Mouse (Mus musculus) kidney, postnatal 14 days (tissue): ENCODE measurements around the gene Gpr26.

Experiments used
- DNase-seq: peaks from one replicate; pipeline ENCODE4 v3.0.0; 2022; ENCODE audit warnings: mixed read lengths

Gpr26 gene

GRCm38 (mm10) chr7:131966023-131966915 lies at the start of gene Gpr26:
Gpr26 (plus strand) TSS chr7:131966460.
- no peak for DNase-seq

- no peak for DNase-seq
Observed at GRCm38 (mm10) chr7:131917384-131917783, 48.9 kb upstream of the Gpr26 start.

GRCm38 (mm10) chr7:131927288-131928050 lies 38.8 kb upstream of the Gpr26 start:
- no peak for DNase-seq

DNA sequence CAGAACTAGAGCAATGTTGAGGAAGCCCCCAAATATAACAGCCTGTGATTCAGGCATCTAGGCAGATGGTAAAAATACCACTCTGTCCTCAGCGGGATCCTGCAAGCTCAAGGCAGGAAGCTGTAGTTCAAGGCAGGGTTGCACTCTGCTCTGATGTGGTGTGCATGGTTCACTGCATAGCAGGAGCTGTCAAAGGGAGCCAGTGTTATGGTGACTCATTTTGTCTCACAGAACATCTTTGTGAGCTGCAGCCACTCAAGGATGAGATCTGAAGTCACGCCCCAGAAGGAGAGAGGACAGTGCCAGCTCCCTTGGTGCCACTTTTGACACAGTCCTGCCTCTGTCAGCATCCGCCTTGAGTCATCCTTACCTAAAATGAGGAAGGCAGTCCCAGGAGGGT lies 28.6 kb upstream of the Gpr26 start:
- no peak for DNase-seq

DNA sequence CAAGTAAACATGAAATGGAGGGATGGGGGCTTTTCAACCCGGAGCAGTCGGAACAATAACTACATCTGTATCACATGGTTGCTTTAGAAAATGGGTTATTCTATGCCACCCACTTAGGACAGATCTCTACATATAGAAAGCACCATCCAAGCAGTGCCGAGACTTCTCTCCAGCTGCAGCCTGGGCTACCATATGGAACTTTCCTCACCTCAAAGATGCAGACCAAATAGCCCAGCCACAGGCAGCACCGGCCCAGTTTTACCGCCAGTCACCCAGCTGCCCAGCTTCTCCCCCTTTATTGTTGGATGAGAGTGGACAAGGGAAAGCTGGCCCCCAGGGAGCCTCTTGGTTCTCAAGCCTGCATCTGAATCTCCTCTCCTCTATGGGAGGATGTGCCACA lies 15.1 kb upstream of the Gpr26 start:
- DNase-seq: no peak

GRCm38 (mm10) chr7:131953402-131953801 lies 12.9 kb upstream of the Gpr26 start:
- no peak for DNase-seq

GRCm38 (mm10) chr7:131958705-131959104 lies 7.6 kb upstream of the Gpr26 start:
- DNase-seq: no peak

GRCm38 (mm10) chr7:131960551-131960950 lies 5.7 kb upstream of the Gpr26 start:
- DNase-seq: peak; percentile 45

GRCm38 (mm10) chr7:131966916-131967494 lies 745 bp downstream of the Gpr26 start:
- no peak for DNase-seq

DNA sequence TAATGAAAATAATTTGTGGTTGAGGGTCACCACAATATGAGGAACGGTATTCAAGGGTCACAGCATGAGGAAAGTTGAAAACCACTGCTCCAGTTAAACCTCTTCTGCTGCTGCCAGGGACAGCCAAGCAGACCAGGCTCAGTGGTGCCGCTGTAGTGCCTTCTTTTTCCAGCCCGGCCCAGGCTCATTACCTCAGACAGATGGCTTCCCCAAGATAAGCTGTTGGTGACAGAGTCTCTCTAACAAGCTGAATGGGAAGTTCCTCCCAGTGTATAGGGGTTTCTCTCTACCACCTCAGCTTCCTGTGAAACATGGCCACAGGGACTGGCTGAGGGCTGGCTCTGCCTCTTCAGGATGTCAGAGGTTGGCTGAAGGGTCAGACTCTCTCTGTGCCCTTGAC lies 4.0 kb downstream of the Gpr26 start:
- no peak for DNase-seq

DNA sequence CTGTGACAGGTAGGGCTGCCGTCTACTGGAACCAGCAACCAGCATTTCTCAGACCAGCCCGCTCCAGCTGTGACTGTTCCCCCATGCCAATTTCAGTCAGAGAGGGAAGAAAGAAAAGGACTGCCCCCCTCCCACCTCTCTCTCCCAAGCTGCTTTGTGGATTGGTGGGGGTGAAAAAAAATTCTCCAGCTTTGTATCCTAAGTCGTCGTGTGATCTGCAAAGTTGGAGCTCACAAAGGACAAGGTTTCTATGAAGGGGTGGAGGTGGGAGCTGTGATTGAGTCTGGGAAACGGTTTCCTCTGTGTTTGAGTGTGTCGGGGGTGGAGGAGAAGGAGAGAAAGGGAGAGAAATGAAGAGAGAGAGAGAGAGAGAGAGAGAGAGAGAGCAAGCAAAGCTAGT lies 9.6 kb downstream of the Gpr26 start:
- no peak for DNase-seq

- no peak for DNase-seq
Observed at GRCm38 (mm10) chr7:131978609-131979008, 12.3 kb downstream of the Gpr26 start.

- no peak for DNase-seq
Observed at GRCm38 (mm10) chr7:131989056-131989455, 22.8 kb downstream of the Gpr26 start.

GRCm38 (mm10) chr7:131992226-131992625 lies 26.0 kb downstream of the Gpr26 start:
- DNase-seq: no peak

- no peak for DNase-seq
Observed at GRCm38 (mm10) chr7:131992873-131993272, 26.6 kb downstream of the Gpr26 start.

GRCm38 (mm10) chr7:132005996-132006696 lies 39.9 kb downstream of the Gpr26 start:
- no peak for DNase-seq

GRCm38 (mm10) chr7:132009002-132009401 lies 42.7 kb downstream of the Gpr26 start:
- DNase-seq: no peak

DNA sequence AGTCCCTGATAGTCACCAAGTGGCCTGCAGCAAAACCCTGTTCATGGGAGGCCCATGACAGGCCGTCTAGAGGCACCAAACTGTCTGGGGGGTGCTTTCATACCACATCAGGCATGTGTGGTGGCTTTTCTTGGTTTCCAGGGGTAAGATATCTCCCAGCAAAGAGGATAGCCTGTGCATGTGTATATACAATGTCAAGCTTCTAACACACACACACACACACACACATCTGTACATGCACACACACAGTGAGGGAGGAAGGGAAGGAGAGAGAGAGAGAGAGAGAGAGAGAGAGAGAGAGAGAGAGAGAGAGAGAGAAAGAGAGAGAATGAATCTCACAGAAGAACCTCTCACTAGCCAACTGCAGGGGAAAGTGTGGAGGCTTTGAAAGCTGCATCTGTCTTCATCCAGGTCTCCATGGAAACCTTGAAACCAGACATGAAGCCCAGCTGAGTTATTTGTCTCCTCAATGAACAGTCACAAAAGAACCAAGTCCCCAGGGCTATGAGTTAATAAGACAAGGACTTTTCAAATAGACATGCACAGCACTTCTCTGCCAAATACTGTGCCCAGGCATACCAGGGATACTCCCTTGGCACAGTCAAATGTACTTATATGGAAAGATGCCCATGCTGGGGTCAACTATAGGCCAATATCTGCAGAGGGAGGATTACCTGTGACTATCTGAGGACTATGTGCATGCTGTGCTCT lies 46.9 kb downstream of the Gpr26 start:
- DNase-seq: no peak

DNA sequence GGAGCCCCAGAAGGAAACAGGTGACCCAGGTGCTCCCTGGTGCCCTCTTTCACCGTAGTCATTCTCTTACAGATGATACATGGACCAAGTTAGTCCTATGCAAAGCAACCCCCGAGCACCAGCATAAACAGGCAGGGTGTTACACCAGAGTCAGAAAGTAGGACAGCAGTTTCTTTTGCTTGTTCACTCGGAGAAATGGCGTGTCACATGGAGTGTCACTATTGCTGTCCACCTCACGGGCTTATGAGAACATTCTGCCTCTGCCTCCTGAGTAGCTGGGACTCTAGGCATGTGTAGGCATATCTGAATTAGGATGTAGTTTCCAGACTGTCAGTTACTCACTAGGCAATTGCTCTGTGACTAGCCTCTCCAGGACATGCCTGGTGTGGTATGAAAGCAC lies 47.7 kb downstream of the Gpr26 start:
- no peak for DNase-seq

- no peak for DNase-seq
Observed at GRCm38 (mm10) chr7:132015193-132015592, 48.9 kb downstream of the Gpr26 start.

DNA sequence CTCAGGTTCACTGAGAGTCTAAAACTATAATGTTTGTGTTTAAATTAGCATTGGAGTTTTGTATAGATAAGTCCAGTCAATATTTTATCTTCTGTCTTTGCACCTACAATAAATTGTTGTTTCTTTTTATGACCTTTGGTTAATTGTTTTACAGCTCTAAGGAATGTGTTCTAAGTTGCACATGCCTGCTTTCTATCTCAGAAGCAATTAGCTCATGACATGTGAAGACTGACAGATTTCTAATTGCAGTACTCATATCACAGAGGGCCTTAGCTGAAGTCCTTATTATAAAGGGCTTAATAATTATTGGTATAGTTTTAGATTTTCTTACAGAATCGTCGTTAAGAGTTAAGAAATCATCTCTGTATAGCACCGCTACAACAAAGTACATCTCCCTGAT lies 49.7 kb downstream of the Gpr26 start:
- DNase-seq: no peak

DNA sequence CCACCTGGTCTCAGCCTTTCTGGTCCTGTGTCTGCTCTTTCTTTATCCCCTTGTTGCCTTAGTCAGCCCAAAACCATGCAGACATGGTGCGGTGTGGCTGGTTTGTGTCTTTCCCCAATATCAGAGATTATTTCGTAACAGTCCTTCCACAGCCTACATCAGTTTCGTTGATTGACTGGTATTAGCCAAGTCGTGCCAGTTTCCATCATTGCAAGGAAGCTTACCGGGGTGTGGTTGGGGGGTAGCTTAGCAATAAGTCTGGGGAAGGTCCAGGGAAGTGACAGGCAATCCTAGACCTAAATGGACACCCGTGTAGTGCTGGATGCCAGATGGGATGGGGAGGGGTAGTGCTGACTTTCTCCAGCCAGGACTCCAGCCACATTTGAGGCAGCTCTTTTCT lies 59.3 kb downstream of the Gpr26 start:
- DNase-seq: no peak
